Mouse (Mus musculus): ENCODE results near the gene Skap1. TPM values are rescaled to one million over a fixed set of nuclear protein-coding genes. Genes with fewer than 3 reads are reported as not detected.
A peak's percentile ranks its signal among the peaks of the same experiment; 100 is the strongest.

Skap1 gene
- polyA plus RNA-seq, 1 experiment from 2014 or later, result 0.46 TPM

GRCm38 (mm10) chr11:96620660-96621059, 156.3 kb downstream of the Skap1 start:
- Histone ChIP-seq H3K36me3 (replicated peaks) (no peaks in the 10 kb centered on the region), H3K27ac (replicated peaks) (no peak overlapping the region), H3K4me1 (peaks cover 31% of the 10 kb centered on the region), H3K27me3 (replicated peaks; ENCODE audit: low read depth, poor library complexity, severe bottlenecking) (peaks cover 21% of the 10 kb centered on the region), H3K9me3 (no peaks in the 10 kb centered on the region), H3K4me3 (no peak overlapping the region)
- DNase-seq (ENCODE audit: low spot score), result no peak
- WGBS, result 51% methylated on average over 11 of the region's 11 CpGs

- H3K9me3 ChIP-seq, result no peaks in the 10 kb centered on the region
- no peaks in the 10 kb centered on the region for H3K36me3 ChIP-seq (replicated peaks)
- no peak overlapping the region for H3K27ac ChIP-seq (replicated peaks)
- H3K4me1 ChIP-seq, result peaks cover 31% of the 10 kb centered on the region
- peaks cover 25% of the 10 kb centered on the region for H3K27me3 ChIP-seq (replicated peaks; ENCODE audit: low read depth, poor library complexity, severe bottlenecking)
- peak; percentile 82 for DNase-seq (ENCODE audit: low spot score)
- WGBS, result 32% methylated on average over 4 of the region's 4 CpGs
- no peak overlapping the region for H3K4me3 ChIP-seq
Measured at GRCm38 (mm10) chr11:96621167-96621566, 156.8 kb downstream of the Skap1 start.

- 8% methylated on average over 9 of the region's 9 CpGs for WGBS
- peaks cover 32% of the 10 kb centered on the region for H3K27me3 ChIP-seq (replicated peaks; ENCODE audit: low read depth, poor library complexity, severe bottlenecking)
- H3K4me3 ChIP-seq, result no peak overlapping the region
- H3K36me3 ChIP-seq (replicated peaks), result no peaks in the 10 kb centered on the region
- peak; percentile 57 for DNase-seq (ENCODE audit: low spot score)
- no peaks in the 10 kb centered on the region for H3K9me3 ChIP-seq
- no peak overlapping the region for H3K27ac ChIP-seq (replicated peaks)
- H3K4me1 ChIP-seq, result peaks cover 31% of the 10 kb centered on the region
Measured at GRCm38 (mm10) chr11:96622782-96623181, 158.4 kb downstream of the Skap1 start.

- WGBS, result 61% methylated on average over 4 of the region's 4 CpGs
- Histone ChIP-seq H3K4me1 (peaks cover 24% of the 10 kb centered on the region), H3K4me3 (no peak overlapping the region), H3K36me3 (replicated peaks) (no peaks in the 10 kb centered on the region), H3K27ac (replicated peaks) (no peak overlapping the region), H3K9me3 (no peaks in the 10 kb centered on the region), H3K27me3 (replicated peaks; ENCODE audit: low read depth, poor library complexity, severe bottlenecking) (peaks cover 21% of the 10 kb centered on the region)
- no peak for DNase-seq (ENCODE audit: low spot score)
Measured at GRCm38 (mm10) chr11:96624436-96624835, 160.0 kb downstream of the Skap1 start.

- WGBS, result 52% methylated on average over 9 of the region's 9 CpGs
- Histone ChIP-seq H3K9me3 (no peaks in the 10 kb centered on the region), H3K4me3 (no peak overlapping the region), H3K27ac (replicated peaks) (no peak overlapping the region), H3K36me3 (replicated peaks) (no peaks in the 10 kb centered on the region), H3K4me1 (no peaks in the 10 kb centered on the region), H3K27me3 (replicated peaks; ENCODE audit: low read depth, poor library complexity, severe bottlenecking) (peaks cover 11% of the 10 kb centered on the region)
- DNase-seq (ENCODE audit: low spot score), result peak; percentile 65
Measured at GRCm38 (mm10) chr11:96629775-96630174, 165.4 kb downstream of the Skap1 start.

GRCm38 (mm10) chr11:96631521-96631920, 167.1 kb downstream of the Skap1 start:
- Histone ChIP-seq H3K36me3 (replicated peaks) (no peaks in the 10 kb centered on the region), H3K9me3 (no peaks in the 10 kb centered on the region), H3K4me1 (no peaks in the 10 kb centered on the region), H3K4me3 (no peak overlapping the region), H3K27me3 (replicated peaks; ENCODE audit: low read depth, poor library complexity, severe bottlenecking) (peaks cover 4% of the 10 kb centered on the region), H3K27ac (replicated peaks) (no peak overlapping the region)
- DNase-seq (ENCODE audit: low spot score), result no peak
- 71% methylated on average over 3 of the region's 3 CpGs for WGBS

GRCm38 (mm10) chr11:96637927-96638326, 173.5 kb downstream of the Skap1 start:
- Histone ChIP-seq H3K9me3 (no peaks in the 10 kb centered on the region), H3K27ac (replicated peaks) (no peak overlapping the region), H3K4me1 (peaks cover 6% of the 10 kb centered on the region), H3K36me3 (replicated peaks) (no peaks in the 10 kb centered on the region), H3K27me3 (replicated peaks; ENCODE audit: low read depth, poor library complexity, severe bottlenecking) (peaks cover 8% of the 10 kb centered on the region), H3K4me3 (no peak overlapping the region)
- DNase-seq (ENCODE audit: low spot score), result no peak
- WGBS, result 73% methylated on average over 7 of the region's 7 CpGs

GRCm38 (mm10) chr11:96639805-96640204, 175.4 kb downstream of the Skap1 start:
- no peak for DNase-seq (ENCODE audit: low spot score)
- Histone ChIP-seq H3K4me3 (no peak overlapping the region), H3K27ac (replicated peaks) (no peak overlapping the region), H3K27me3 (replicated peaks; ENCODE audit: low read depth, poor library complexity, severe bottlenecking) (peaks cover 8% of the 10 kb centered on the region), H3K9me3 (no peaks in the 10 kb centered on the region), H3K36me3 (replicated peaks) (no peaks in the 10 kb centered on the region), H3K4me1 (peaks cover 15% of the 10 kb centered on the region)
- WGBS, result 68% methylated on average over 5 of the region's 5 CpGs

- Histone ChIP-seq H3K4me1 (peaks cover 42% of the 10 kb centered on the region), H3K4me3 (no peak overlapping the region), H3K27me3 (replicated peaks; ENCODE audit: low read depth, poor library complexity, severe bottlenecking) (peaks cover 8% of the 10 kb centered on the region), H3K27ac (replicated peaks) (no peak overlapping the region), H3K36me3 (replicated peaks) (no peaks in the 10 kb centered on the region), H3K9me3 (no peaks in the 10 kb centered on the region)
- no peak for DNase-seq (ENCODE audit: low spot score)
- WGBS, result 77% methylated on average over 17 of the region's 17 CpGs
Measured at GRCm38 (mm10) chr11:96642173-96643140, 178.1 kb downstream of the Skap1 start.

GRCm38 (mm10) chr11:96644969-96645368, 180.6 kb downstream of the Skap1 start:
- Histone ChIP-seq H3K27ac (replicated peaks) (peak overlapping the region; percentile 25; the same call in 1 of the 2 replicates), H3K36me3 (replicated peaks) (no peaks in the 10 kb centered on the region), H3K4me3 (no peak overlapping the region), H3K9me3 (no peaks in the 10 kb centered on the region), H3K4me1 (peaks cover 45% of the 10 kb centered on the region), H3K27me3 (replicated peaks; ENCODE audit: low read depth, poor library complexity, severe bottlenecking) (no peaks in the 10 kb centered on the region; the same call in 1 of the 2 replicates)
- no peak for DNase-seq (ENCODE audit: low spot score)
- 60% methylated on average over 7 of the region's 7 CpGs for WGBS

- 46% methylated on average over 10 of the region's 10 CpGs for WGBS
- no peaks in the 10 kb centered on the region for H3K36me3 ChIP-seq (replicated peaks)
- peak overlapping the region; percentile 25 for H3K27ac ChIP-seq (replicated peaks)
- peak; percentile 70 for DNase-seq (ENCODE audit: low spot score)
- H3K9me3 ChIP-seq, result no peaks in the 10 kb centered on the region
- H3K4me3 ChIP-seq, result no peak overlapping the region
- H3K27me3 ChIP-seq (replicated peaks; ENCODE audit: low read depth, poor library complexity, severe bottlenecking), result no peaks in the 10 kb centered on the region; the same call in 1 of the 2 replicates
- peaks cover 45% of the 10 kb centered on the region for H3K4me1 ChIP-seq
Measured at GRCm38 (mm10) chr11:96645538-96646037, 181.2 kb downstream of the Skap1 start.

- no peak for DNase-seq (ENCODE audit: low spot score)
- Histone ChIP-seq H3K36me3 (replicated peaks) (no peaks in the 10 kb centered on the region), H3K9me3 (no peaks in the 10 kb centered on the region), H3K27ac (replicated peaks) (no peak overlapping the region), H3K4me3 (no peak overlapping the region), H3K4me1 (peaks cover 10% of the 10 kb centered on the region), H3K27me3 (replicated peaks; ENCODE audit: low read depth, poor library complexity, severe bottlenecking) (peaks cover 4% of the 10 kb centered on the region; the same call in 1 of the 2 replicates)
- WGBS, result 90% methylated on average over 9 of the region's 9 CpGs
Measured at GRCm38 (mm10) chr11:96651848-96652247, 187.5 kb downstream of the Skap1 start.

GRCm38 (mm10) chr11:96653867-96654266, 189.5 kb downstream of the Skap1 start:
- no peak for DNase-seq (ENCODE audit: low spot score)
- H3K27me3 ChIP-seq (replicated peaks; ENCODE audit: low read depth, poor library complexity, severe bottlenecking), result peaks cover 4% of the 10 kb centered on the region; the same call in 1 of the 2 replicates
- no peaks in the 10 kb centered on the region for H3K9me3 ChIP-seq
- no peak overlapping the region for H3K27ac ChIP-seq (replicated peaks)
- 73% methylated on average over 8 of the region's 8 CpGs for WGBS
- H3K4me3 ChIP-seq, result no peak overlapping the region
- no peaks in the 10 kb centered on the region for H3K4me1 ChIP-seq
- H3K36me3 ChIP-seq (replicated peaks), result no peaks in the 10 kb centered on the region
